Mouse (Mus musculus) liver, postnatal 0 days (tissue): ENCODE measurements around the gene Ankrd2. TPM values are rescaled to one million over a fixed set of nuclear protein-coding genes. Genes with fewer than 3 reads are reported as not detected.

Experiments
- ATAC-seq: fragments of 200-750 bp; cut with Nextera tagmentation; 2 replicates; pipeline ENCODE4 v1.8.0; 2017; ENCODE audit warnings: mild to moderate bottlenecking, moderate library complexity
- DNase-seq: peaks from one replicate; pipeline ENCODE4 v3.0.0-alpha.2; 2016
- H3K27ac ChIP-seq: fragments of 300-500 bp; sonication (generic); 2 replicates; pipeline ENCODE4 v1.5.1; 2014; ENCODE audit warnings: antibody characterized with exemption, moderate library complexity, mild to moderate bottlenecking, low read depth
- H3K27me3 ChIP-seq: fragments of 300-500 bp; sonication (generic); 2 replicates; pipeline ENCODE4 v1.6.1; 2014; ENCODE audit warnings: low read length, control low read depth, mixed read lengths; ENCODE audit not compliant: insufficient read depth
- H3K36me3 ChIP-seq: fragments of 300-500 bp; sonication (generic); replicated peaks from 2 replicates; pipeline ENCODE4 v1.6.1; 2014; ENCODE audit warnings: mild to moderate bottlenecking, control low read depth, low read length, moderate library complexity, mixed read lengths; ENCODE audit not compliant: insufficient read depth
- H3K4me1 ChIP-seq: fragments of 300-500 bp; sonication (generic); 2 replicates; pipeline ENCODE4 v1.6.1; 2014; ENCODE audit warnings: antibody characterized with exemption, mild to moderate bottlenecking, control low read depth; ENCODE audit not compliant: insufficient read depth
- H3K4me2 ChIP-seq: fragments of 300-500 bp; sonication (generic); 2 replicates; pipeline ENCODE4 v1.6.1; 2014; ENCODE audit warnings: low read depth, mild to moderate bottlenecking, low read length, moderate library complexity, mixed read lengths
- H3K4me3 ChIP-seq: fragments of 300-500 bp; sonication (generic); 2 replicates; pipeline ENCODE4 v1.5.1; 2014; ENCODE audit warnings: low read depth, low read length
- H3K9ac ChIP-seq: fragments of 300-500 bp; sonication (generic); replicated peaks from 2 replicates; pipeline ENCODE4 v1.6.1; 2014; ENCODE audit warnings: mild to moderate bottlenecking, moderate library complexity
- H3K9me3 ChIP-seq: fragments of 300-500 bp; sonication (generic); 2 replicates; pipeline ENCODE4 v1.6.1; 2016; ENCODE audit warnings: mild to moderate bottlenecking, control low read depth, low read length, mixed read lengths
- CTCF ChIP-seq: sonication (generic); IDR thresholded peaks from 2 replicates; pipeline ENCODE4 v1.5.1; 2016; ENCODE audit warnings: antibody characterized with exemption, low read depth
- EP300 ChIP-seq: IDR thresholded peaks from 2 replicates; pipeline ENCODE4 v1.6.1; 2016; ENCODE audit warnings: antibody characterized with exemption, low read depth, mild to moderate bottlenecking
- WGBS: fragments of 180-500 bp; shearing (Covaris S2); extraction: QIAGEN DNeasy Blood & Tissue Kit; methylation state at CpG from one replicate; pipeline ENCODE4 v1.1.7; 2014; ENCODE audit not compliant: insufficient replicate concordance; 5-methylcytosine and 5-hydroxymethylcytosine counted together
- polyA plus RNA-seq: library from polyadenylated mRNA; unstranded; fragments of >200 nt; fragmentation: Nextera tagmentation; extraction: Ambion mirVana; gene quantifications from 2 replicates; pipeline ENCODE4 v1.2.1, GENCODE M21; 2015

Gene Ankrd2
- 0.22 and 1.1 TPM in 2 replicates for polyA plus RNA-seq

DNA sequence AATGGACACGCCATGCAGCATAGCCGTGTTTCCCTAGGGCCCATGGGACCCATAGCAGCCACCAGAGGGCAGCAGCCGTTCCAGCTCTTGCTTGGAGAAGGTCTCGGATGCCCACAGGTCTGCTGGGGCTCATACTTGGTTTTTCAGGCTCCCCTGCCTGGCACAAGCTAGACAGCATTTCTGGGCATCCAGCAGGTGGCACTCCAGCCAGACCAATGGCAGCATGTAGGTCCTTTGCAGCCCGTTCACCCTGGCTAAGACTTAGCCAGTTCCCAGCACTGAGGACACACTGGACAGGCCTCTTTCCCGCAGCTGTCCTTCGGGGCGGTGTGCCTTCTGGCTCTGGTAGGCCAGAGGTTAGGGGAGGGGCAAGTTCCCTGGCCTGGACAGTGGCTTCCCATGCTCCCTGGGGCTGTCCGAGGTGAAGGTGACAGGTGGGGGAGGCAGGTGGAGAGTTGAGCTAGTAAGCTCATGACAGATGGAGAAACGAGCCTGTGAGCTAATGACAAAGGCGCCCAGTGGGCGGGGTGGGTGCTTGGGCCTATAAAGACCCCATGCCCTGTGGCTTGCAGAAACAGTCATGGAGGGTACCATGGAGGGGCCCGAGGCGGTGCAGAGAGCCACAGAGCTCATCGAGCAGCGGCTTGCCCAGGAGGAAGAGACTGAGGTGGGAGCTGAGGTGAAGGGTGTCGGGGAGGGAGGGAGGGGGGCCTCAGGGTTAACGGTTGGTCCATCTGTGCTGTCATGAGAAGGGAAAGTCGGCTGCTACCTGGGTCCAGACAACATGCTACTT is at the start of gene Ankrd2:
Gene Ankrd2 (plus strand): TSS at position 545 of the 793 bp plus-strand sequence.
- peak; percentile 93 for TF ChIP-seq CTCF
- TF ChIP-seq EP300 = no peak

GRCm38 (mm10) chr19:41987206-41987605 is 48.6 kb upstream of the Ankrd2 start:
- WGBS = 82% methylated on average over 4 of the region's 4 CpGs
- peaks cover 8% of the 10 kb centered on the region; the same call in 1 of the 2 replicates for H3K27me3 ChIP-seq
- H3K36me3 ChIP-seq = 0 out of 2 replicates have a peak, but pooled peaks cover 7% of the 10 kb centered on the region
- H3K27ac ChIP-seq = no peak overlapping the region
- no peak overlapping the region for H3K9ac ChIP-seq
- DNase-seq (no peak), ATAC-seq (no peak)
- H3K9me3 ChIP-seq = no peaks in the 10 kb centered on the region
- H3K4me2 ChIP-seq = no peak overlapping the region
- TF ChIP-seq EP300 = no peak
- TF ChIP-seq CTCF = no peak
- H3K4me1 ChIP-seq = peaks cover 13% of the 10 kb centered on the region
- no peak overlapping the region for H3K4me3 ChIP-seq

More for the DNA sequence above, at the start of gene Ankrd2:
- ATAC-seq (peak; percentile 85), DNase-seq (peak; percentile 83)
- no peak within 1 kb of the TSS for H3K4me3 ChIP-seq
- no peak within 1 kb of the TSS for H3K27ac ChIP-seq
- 64% methylated on average over 17 of the region's 19 CpGs for WGBS
- H3K27me3 ChIP-seq = no peaks in the 10 kb centered on the region
- H3K36me3 ChIP-seq = peaks cover 11% of the 10 kb centered on the region; the same call in 1 of the 2 replicates
- H3K9ac ChIP-seq = no peak within 1 kb of the TSS
- H3K4me1 ChIP-seq = no peaks in the 10 kb centered on the region; the same call in 1 of the 2 replicates
- H3K9me3 ChIP-seq = no peaks in the 10 kb centered on the region
- H3K4me2 ChIP-seq = no peak within 1 kb of the TSS

- Histone ChIP-seq H3K4me1 (peaks cover 7% of the 10 kb centered on the region), H3K9me3 (no peaks in the 10 kb centered on the region), H3K9ac (no peak overlapping the region), H3K4me3 (no peak overlapping the region), H3K27me3 (no peaks in the 10 kb centered on the region), H3K4me2 (no peak overlapping the region), H3K27ac (no peak overlapping the region), H3K36me3 (0 out of 2 replicates have a peak, but pooled peaks cover 6% of the 10 kb centered on the region)
- 51% methylated on average over 6 of the region's 6 CpGs for WGBS
- DNase-seq = no peak
- ATAC-seq = no peak
- no peak for TF ChIP-seq CTCF
- no peak for TF ChIP-seq EP300
These were observed 46.0 kb upstream of the Ankrd2 start for GRCm38 (mm10) chr19:41989810-41990209.

GRCm38 (mm10) chr19:41991926-41992477 is 43.8 kb upstream of the Ankrd2 start:
- Histone ChIP-seq H3K9ac (no peak overlapping the region), H3K27me3 (no peaks in the 10 kb centered on the region), H3K4me2 (no peak overlapping the region), H3K4me3 (no peak overlapping the region), H3K36me3 (0 out of 2 replicates have a peak, but pooled peaks cover 3% of the 10 kb centered on the region), H3K4me1 (peaks cover 7% of the 10 kb centered on the region), H3K27ac (0 out of 2 replicates have a peak overlapping the region, but pooled peaks have one; percentile 2), H3K9me3 (no peaks in the 10 kb centered on the region)
- WGBS = 55% methylated on average over 6 of the region's 6 CpGs
- TF ChIP-seq EP300 (no peak), CTCF (no peak)
- ATAC-seq (no peak), DNase-seq (no peak)

GRCm38 (mm10) chr19:41992971-41993370 is 42.8 kb upstream of the Ankrd2 start:
- H3K4me2 ChIP-seq = no peak overlapping the region
- H3K9me3 ChIP-seq = no peaks in the 10 kb centered on the region
- DNase-seq (no peak), ATAC-seq (no peak)
- no peaks in the 10 kb centered on the region for H3K36me3 ChIP-seq
- TF ChIP-seq CTCF (no peak), EP300 (no peak)
- no peak overlapping the region for H3K9ac ChIP-seq
- 77% methylated on average over 2 of the region's 2 CpGs for WGBS
- H3K4me1 ChIP-seq = peaks cover 7% of the 10 kb centered on the region
- H3K27ac ChIP-seq = no peak overlapping the region
- no peak overlapping the region for H3K4me3 ChIP-seq
- H3K27me3 ChIP-seq = no peaks in the 10 kb centered on the region

DNA sequence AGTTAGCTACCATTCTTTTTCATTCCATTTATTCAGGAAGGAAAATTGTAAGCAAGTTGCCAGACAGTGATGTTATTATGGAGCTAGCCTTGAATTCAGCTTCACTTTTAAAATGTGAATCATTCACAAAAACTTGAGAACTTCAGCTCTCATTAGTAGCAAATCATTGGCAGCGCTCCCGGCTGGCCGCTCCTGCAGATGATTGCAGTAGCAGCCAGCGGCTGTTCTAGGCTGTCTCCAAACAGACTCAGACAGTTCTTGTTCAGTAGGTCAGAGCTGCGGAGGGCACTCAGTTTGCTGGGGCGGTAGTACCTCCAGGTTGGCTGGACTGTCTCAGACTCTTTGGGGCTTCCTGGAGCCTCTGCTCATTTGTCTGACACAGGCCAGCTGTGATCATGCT is 42.3 kb upstream of the Ankrd2 start:
- Histone ChIP-seq H3K27ac (no peak overlapping the region), H3K4me2 (no peak overlapping the region)
- no peak for ATAC-seq

More for the DNA sequence above, 42.3 kb upstream of the Ankrd2 start:
- TF ChIP-seq EP300 = no peak
- no peak for TF ChIP-seq CTCF
- H3K27me3 ChIP-seq = no peaks in the 10 kb centered on the region
- WGBS = 75% methylated on average over 6 of the region's 6 CpGs
- no peaks in the 10 kb centered on the region for H3K36me3 ChIP-seq
- no peak overlapping the region for H3K9ac ChIP-seq
- H3K4me3 ChIP-seq = no peak overlapping the region
- H3K4me1 ChIP-seq = peaks cover 7% of the 10 kb centered on the region
- no peaks in the 10 kb centered on the region for H3K9me3 ChIP-seq
- no peak for DNase-seq
